Mouse (Mus musculus) embryonic facial prominence, embryonic 14.5 days (tissue): ENCODE measurements at regions not wholly inside any gene's neighbourhood (a gene's known extent, or its start where the extent isn't known, plus 50 kb on each side); places are given as distances from the start of the nearest gene placed in this dataset.

Source experiments
- ATAC-seq: fragments of 200-750 bp; cut with Nextera tagmentation; 2 replicates; pipeline ENCODE4 v1.8.0; 2017; ENCODE audit warnings: low read depth, moderate number of reproducible peaks, moderate TSS enrichment
- DNase-seq: peaks from one replicate; pipeline ENCODE4 v3.0.0-alpha.2; 2015; ENCODE audit warnings: low spot score
- H3K27ac ChIP-seq: fragments of 300-500 bp; sonication (generic); replicated peaks from 2 replicates; pipeline ENCODE4 v1.5.1; 2014; ENCODE audit warnings: low read depth, mild to moderate bottlenecking, low read length, moderate library complexity
- H3K27me3 ChIP-seq: fragments of 300-500 bp; sonication (generic); replicated peaks from 2 replicates; pipeline ENCODE4 v1.6.1; 2014; ENCODE audit warnings: low read length; ENCODE audit not compliant: control insufficient read depth, insufficient read depth
- H3K36me3 ChIP-seq: fragments of 300-500 bp; sonication (generic); 2 replicates; pipeline ENCODE4 v1.6.1; 2014; ENCODE audit warnings: low read length, mixed read lengths; ENCODE audit not compliant: control insufficient read depth, insufficient read depth
- H3K4me1 ChIP-seq: fragments of 300-500 bp; sonication (generic); 2 replicates; pipeline ENCODE4 v1.6.1; 2014; ENCODE audit warnings: antibody characterized with exemption, low read length; ENCODE audit not compliant: control insufficient read depth, insufficient read depth
- H3K4me2 ChIP-seq: fragments of 300-500 bp; sonication (generic); 2 replicates; pipeline ENCODE4 v1.6.1; 2014; ENCODE audit warnings: low read depth, mild to moderate bottlenecking, low read length, moderate library complexity, mixed read lengths
- H3K4me3 ChIP-seq: fragments of 300-500 bp; sonication (generic); 2 replicates; pipeline ENCODE4 v1.5.1; 2014; ENCODE audit warnings: low read depth, mild to moderate bottlenecking, low read length
- H3K9ac ChIP-seq: fragments of 300-500 bp; sonication (generic); 2 replicates; pipeline ENCODE4 v1.6.1; 2014; ENCODE audit warnings: low read depth, mild to moderate bottlenecking, low read length, moderate library complexity, mixed read lengths
- H3K9me3 ChIP-seq: fragments of 300-500 bp; sonication (generic); 2 replicates; pipeline ENCODE4 v1.6.1; 2016; ENCODE audit warnings: low read length; ENCODE audit not compliant: control insufficient read depth
- WGBS: fragments of 180-500 bp; shearing (Covaris S2); extraction: QIAGEN DNeasy Blood & Tissue Kit; methylation state at CpG from one replicate; pipeline ENCODE4 v1.1.7; 2014; 5-methylcytosine and 5-hydroxymethylcytosine counted together

DNA sequence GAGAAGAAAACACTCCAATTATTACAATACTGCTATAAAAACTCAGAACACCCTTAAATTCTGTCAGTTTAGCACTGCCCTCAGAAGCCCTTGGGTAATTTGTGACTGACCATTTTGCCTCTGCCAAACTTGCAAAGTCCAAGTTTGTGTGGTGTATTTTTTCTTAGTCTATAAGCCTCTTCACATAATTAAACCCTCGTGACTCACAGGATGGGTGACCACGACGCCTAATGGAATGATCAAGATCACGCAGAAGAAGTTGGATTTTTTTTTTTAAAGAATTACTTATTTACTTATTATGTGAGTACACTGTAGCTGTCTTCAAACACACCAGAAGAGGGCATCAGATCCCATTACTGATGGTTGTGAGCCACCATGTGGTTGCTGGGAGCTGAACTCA is 214.4 kb upstream of the Smim15 start:
- Histone ChIP-seq H3K27me3 (no peaks in the 10 kb centered on the region), H3K36me3 (no peaks in the 10 kb centered on the region), H3K4me3 (no peak overlapping the region), H3K9ac (no peak overlapping the region), H3K4me2 (no peak overlapping the region), H3K27ac (no peak overlapping the region), H3K4me1 (peaks cover 9% of the 10 kb centered on the region), H3K9me3 (no peaks in the 10 kb centered on the region)
- WGBS = 92% methylated on average over 4 of the region's 4 CpGs
- no peak for DNase-seq
- ATAC-seq = no peak

DNA sequence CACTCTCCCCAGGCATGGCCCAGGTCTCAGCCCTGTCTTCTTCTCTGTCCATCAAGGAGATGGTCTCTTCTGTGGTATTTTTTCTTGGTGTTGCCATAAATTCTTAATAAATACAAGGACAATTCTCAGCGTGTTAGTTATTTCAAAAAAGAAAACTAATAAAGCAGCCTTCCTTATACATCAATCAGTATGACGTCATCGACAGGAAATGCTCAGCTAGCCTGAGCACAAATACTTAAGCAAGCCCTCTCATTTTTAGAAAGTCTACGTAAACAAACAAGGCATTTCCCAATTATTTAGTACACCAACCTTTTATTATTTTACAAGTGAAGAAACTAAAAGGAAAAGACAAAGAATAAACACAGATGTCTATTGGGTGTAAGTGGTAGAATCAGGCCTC is 218.6 kb upstream of the Smim15 start:
- H3K27me3 ChIP-seq = no peaks in the 10 kb centered on the region
- no peak overlapping the region for H3K4me2 ChIP-seq
- no peak overlapping the region for H3K4me3 ChIP-seq
- no peaks in the 10 kb centered on the region for H3K36me3 ChIP-seq
- 77% methylated on average over 4 of the region's 4 CpGs for WGBS
- ATAC-seq (no peak), DNase-seq (no peak)
- no peak overlapping the region for H3K27ac ChIP-seq
- H3K4me1 ChIP-seq = peaks cover 5% of the 10 kb centered on the region; the same call in 1 of the 2 replicates
- no peak overlapping the region for H3K9ac ChIP-seq
- H3K9me3 ChIP-seq = no peaks in the 10 kb centered on the region

DNA sequence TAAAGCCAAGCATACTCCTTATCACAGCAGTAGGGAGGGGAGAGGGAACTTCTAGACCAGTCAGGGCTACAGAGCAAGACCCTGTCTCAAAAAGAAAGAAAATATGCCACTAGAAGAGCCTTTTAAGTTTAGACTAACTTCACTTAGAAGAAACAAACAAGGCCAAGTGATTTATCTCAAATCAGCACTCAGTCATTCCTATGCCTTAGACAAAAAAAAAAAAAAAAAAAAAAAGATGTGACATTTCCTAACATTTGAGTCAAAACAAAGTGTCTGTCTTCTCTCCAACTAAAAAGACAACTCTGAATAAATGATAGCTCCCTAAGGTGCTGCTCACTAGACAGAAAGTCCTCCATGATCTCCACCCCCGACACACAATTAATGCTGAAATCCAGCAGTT is 220.9 kb upstream of the Smim15 start:
- Histone ChIP-seq H3K4me2 (no peak overlapping the region), H3K27me3 (no peaks in the 10 kb centered on the region), H3K4me3 (no peak overlapping the region), H3K9me3 (no peaks in the 10 kb centered on the region), H3K4me1 (peaks cover 5% of the 10 kb centered on the region; the same call in 1 of the 2 replicates), H3K27ac (no peak overlapping the region), H3K36me3 (no peaks in the 10 kb centered on the region), H3K9ac (no peak overlapping the region)
- ATAC-seq (no peak), DNase-seq (no peak)
- 64% methylated on average over 1 of the region's 1 CpGs for WGBS

DNA sequence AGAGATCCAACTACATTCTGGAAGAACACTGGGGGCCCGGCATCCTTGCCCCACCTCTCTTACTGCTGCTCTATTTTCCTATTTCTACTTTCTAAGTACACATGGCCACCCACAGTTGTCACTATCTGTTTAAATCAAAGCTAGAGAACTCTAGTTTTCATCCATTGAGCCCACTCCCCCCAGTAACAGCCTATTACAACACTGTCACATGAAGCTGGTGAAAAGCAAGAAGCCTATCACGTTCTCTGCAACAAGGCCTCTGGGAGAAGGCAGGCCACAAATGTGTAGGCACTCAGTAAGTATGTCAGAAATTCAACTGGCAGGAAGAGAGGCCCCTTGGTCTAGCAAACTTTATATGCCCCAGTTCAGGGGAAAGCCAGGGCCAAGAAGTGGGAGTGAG is 222.0 kb upstream of the Smim15 start:
- Histone ChIP-seq H3K9ac (no peak overlapping the region), H3K9me3 (no peaks in the 10 kb centered on the region), H3K4me3 (no peak overlapping the region), H3K36me3 (no peaks in the 10 kb centered on the region), H3K27me3 (no peaks in the 10 kb centered on the region), H3K27ac (no peak overlapping the region), H3K4me2 (no peak overlapping the region), H3K4me1 (no peaks in the 10 kb centered on the region)
- 50% methylated on average over 2 of the region's 2 CpGs for WGBS
- ATAC-seq (no peak; the same call in 1 of the 2 replicates), DNase-seq (peak; percentile 51)

DNA sequence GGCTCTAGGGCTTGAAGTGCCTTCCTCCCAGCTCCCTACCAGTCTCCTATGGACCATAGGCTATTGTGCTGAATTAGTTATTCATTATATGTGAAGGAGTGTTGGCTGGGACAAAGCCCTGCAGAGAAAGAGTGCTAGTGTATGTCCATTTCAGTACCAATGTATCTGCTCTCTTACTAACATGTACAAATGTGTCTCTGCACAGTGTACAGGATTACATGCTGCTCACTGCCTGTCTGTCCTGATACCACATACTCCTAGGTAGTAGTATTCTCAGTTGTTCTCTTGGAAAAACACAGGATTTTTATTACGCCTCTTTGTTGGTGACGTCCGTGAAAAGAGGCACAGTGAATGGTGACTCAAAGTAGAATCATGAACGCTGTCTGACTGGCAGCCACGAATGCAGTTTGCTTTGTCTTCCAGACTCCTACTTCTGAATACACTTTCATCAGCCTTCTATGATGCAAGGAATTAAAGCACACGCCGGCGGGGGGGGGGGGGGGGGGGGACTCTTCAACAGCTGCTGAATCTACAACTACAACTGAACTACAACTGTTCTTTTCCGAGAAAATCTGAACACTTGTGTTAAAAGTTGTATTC is 230.6 kb upstream of the Smim15 start:
- Histone ChIP-seq H3K27ac (no peak overlapping the region), H3K9ac (no peak overlapping the region), H3K4me2 (no peak overlapping the region), H3K4me3 (no peak overlapping the region), H3K27me3 (no peaks in the 10 kb centered on the region), H3K4me1 (0 out of 2 replicates have a peak, but pooled peaks cover 8% of the 10 kb centered on the region), H3K36me3 (no peaks in the 10 kb centered on the region), H3K9me3 (no peaks in the 10 kb centered on the region)
- DNase-seq (no peak), ATAC-seq (no peak)
- WGBS = 61% methylated on average over 9 of the region's 9 CpGs

DNA sequence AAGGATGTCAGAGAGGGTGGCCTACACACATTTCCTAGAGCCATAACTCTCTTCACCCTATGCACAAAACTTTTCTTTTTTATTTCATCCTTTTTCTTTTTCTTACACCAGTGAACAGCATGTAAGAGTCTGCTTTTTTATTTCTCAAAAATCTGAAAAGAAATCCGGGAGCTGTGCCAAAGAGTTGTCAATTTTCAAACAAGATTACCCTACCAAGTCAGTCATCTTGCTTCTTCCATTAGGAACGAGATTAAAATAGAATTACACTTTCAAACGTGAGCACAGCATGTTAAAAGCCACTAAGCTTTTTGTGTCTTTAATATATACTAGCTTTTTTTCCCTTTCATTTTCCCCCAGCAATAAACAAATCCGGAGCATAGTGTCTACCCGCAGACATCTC is 232.2 kb upstream of the Smim15 start:
- H3K4me3 ChIP-seq = no peak overlapping the region
- 0 out of 2 replicates have a peak, but pooled peaks cover 8% of the 10 kb centered on the region for H3K4me1 ChIP-seq
- no peaks in the 10 kb centered on the region for H3K27me3 ChIP-seq
- 40% methylated on average over 5 of the region's 5 CpGs for WGBS
- ATAC-seq = no peak
- 0 out of 2 replicates have a peak overlapping the region, but pooled peaks have one; percentile 6 for H3K27ac ChIP-seq
- DNase-seq = no peak
- H3K36me3 ChIP-seq = no peaks in the 10 kb centered on the region
- H3K9me3 ChIP-seq = no peaks in the 10 kb centered on the region
- H3K4me2 ChIP-seq = no peak overlapping the region
- no peak overlapping the region for H3K9ac ChIP-seq

DNA sequence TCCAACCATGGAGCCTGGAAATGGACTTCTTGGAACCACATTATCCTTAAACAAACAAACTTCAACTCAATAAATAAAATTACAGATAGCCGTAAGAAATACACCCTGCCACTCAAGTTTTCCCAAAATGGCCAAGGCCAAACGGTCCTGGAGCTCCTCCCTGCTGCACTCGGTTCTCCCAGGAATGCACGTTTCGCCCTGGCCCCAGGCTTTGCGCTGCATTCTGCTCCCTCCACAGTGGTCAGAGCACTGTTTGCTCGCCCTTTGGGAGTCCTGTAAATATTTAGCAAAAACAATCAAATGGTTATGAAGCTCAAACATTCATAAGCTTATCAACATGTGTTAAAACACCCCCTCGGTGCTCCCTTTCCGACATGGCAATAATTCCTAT is 233.4 kb upstream of the Smim15 start:
- Histone ChIP-seq H3K9me3 (no peaks in the 10 kb centered on the region), H3K9ac (no peak overlapping the region), H3K36me3 (no peaks in the 10 kb centered on the region), H3K27me3 (no peaks in the 10 kb centered on the region), H3K4me3 (no peak overlapping the region), H3K27ac (no peak overlapping the region), H3K4me2 (no peak overlapping the region), H3K4me1 (0 out of 2 replicates have a peak, but pooled peaks cover 8% of the 10 kb centered on the region)
- no peak for ATAC-seq
- DNase-seq = no peak
- 63% methylated on average over 9 of the region's 9 CpGs for WGBS

DNA sequence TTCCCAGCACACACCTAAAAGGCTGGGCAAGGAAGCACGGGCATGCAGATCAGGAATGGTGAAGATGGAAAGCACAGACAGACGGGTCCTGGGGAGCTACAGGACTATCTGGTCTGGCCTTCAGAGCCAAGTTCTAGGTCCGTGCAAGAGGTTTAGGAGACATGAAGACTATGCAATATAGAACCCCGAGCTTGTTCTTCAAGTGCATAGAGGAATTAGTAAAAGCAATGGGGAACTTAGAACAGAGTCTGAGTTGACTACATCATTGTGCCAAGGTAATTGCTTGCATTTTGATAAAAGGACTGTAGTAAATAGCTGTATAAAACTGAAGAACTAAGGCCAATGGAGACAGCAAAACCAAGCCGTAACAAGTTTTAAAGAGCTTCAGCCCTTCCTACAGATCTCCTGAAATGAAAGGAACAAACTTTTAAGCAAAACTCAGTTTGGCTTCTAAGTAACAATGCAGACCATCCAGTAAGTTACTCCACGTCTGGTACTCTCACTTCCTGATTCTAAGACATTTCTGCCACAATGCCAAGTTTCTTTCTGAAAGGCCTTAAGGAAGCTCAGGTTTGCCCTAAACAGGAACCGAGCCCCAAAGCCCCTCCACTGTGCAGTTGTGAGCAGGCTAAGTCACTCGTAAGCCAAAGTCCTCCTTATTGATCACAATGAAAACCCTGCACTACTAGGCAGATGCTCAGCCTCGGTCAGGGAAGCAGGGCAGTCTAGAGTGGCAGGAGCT is 234.0 kb upstream of the Smim15 start:
- 76% methylated on average over 9 of the region's 9 CpGs for WGBS
- no peak for ATAC-seq

DNA sequence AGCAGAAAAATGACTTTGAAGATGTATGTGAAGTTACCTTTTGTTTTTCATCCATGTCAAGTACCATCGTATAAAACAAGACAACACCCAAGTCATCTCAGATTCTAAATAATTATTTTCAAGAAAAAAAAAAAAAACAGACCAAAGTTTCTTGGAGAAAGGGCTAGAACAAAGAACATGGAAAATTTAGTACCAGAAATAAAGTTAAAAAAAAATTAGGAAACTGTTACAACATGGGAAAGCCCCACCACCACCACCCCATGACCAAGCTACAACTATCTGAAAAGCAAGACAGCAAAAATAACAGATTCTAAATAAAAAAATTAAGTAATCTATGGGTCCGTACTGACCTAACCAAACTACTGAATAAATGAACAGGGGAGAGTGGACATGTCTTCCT is 235.3 kb upstream of the Smim15 start:
- no peak overlapping the region for H3K27ac ChIP-seq
- H3K9ac ChIP-seq = no peak overlapping the region
- ATAC-seq (no peak), DNase-seq (no peak)
- H3K4me2 ChIP-seq = no peak overlapping the region
- no peaks in the 10 kb centered on the region for H3K27me3 ChIP-seq
- H3K4me3 ChIP-seq = no peak overlapping the region
- 80% methylated on average over 2 of the region's 2 CpGs for WGBS
- no peaks in the 10 kb centered on the region for H3K9me3 ChIP-seq
- H3K4me1 ChIP-seq = 0 out of 2 replicates have a peak, but pooled peaks cover 8% of the 10 kb centered on the region
- H3K36me3 ChIP-seq = no peaks in the 10 kb centered on the region

More for the DNA sequence above, 234.0 kb upstream of the Smim15 start:
- Histone ChIP-seq H3K4me3 (no peak overlapping the region), H3K27ac (no peak overlapping the region), H3K36me3 (no peaks in the 10 kb centered on the region), H3K9ac (no peak overlapping the region), H3K9me3 (no peaks in the 10 kb centered on the region), H3K27me3 (no peaks in the 10 kb centered on the region), H3K4me2 (no peak overlapping the region), H3K4me1 (0 out of 2 replicates have a peak, but pooled peaks cover 8% of the 10 kb centered on the region)
- no peak for DNase-seq
